ENCODE assay signal across 33 mouse cellular contexts in the genomic region with DNA sequence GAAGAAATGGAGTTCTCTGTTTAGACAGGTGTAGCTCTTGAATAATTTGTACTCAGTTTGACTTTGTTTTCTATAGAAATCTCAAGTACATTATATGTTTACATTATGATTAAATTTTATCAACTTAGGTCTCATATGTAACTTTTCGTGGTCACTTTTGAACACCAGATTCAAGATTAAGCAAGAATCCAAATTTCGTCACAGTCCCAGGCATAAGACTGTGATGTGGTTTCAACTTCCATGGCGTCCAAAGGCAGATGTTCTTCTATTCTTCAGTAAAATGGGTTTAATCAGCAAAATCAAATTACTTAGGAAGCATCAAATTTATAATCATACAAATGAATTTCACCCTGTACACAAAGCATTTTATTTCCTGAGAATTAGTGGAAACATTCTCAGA.
"Had no signal": no experiment of that assay in that cellular context is flagged by ENCODE, and none has a peak within 500 bp of the region (broad histone marks: within the 10 kb centered on the region; RNA-seq: fewer than 3 reads in every experiment).

No protein-coding gene starts in this region.

- H3K4me2 ChIP-seq: limb, embryonic 12.5 days; limb, embryonic 13.5 days; limb, embryonic 15.5 days; liver, embryonic 11.5 days; liver, embryonic 12.5 days; liver, embryonic 13.5 days; liver, embryonic 15.5 days; lung, embryonic 14.5 days; lung, embryonic 15.5 days; midbrain, embryonic 11.5 days; midbrain, embryonic 12.5 days; midbrain, embryonic 13.5 days; midbrain, embryonic 15.5 days; neural tube, embryonic 12.5 days; neural tube, embryonic 13.5 days had no signal

- H3K4me3 ChIP-seq: limb, embryonic 10.5 days; limb, embryonic 12.5 days; limb, embryonic 13.5 days; limb, embryonic 15.5 days; liver, embryonic 12.5 days; liver, embryonic 13.5 days; liver, embryonic 15.5 days; lung, embryonic 15.5 days; megakaryocyte, embryonic 14.5 days; midbrain, embryonic 10.5 days; midbrain, embryonic 12.5 days; midbrain, embryonic 13.5 days; midbrain, embryonic 15.5 days; myocyte; neural tube, embryonic 12.5 days; neural tube, embryonic 13.5 days had no signal

- H3K9me3 ChIP-seq: limb, embryonic 10.5 days; limb, embryonic 12.5 days; limb, embryonic 13.5 days; limb, embryonic 15.5 days; liver, embryonic 12.5 days; liver, embryonic 13.5 days; liver, embryonic 15.5 days; lung, embryonic 15.5 days; megakaryocyte, embryonic 14.5 days; midbrain, embryonic 10.5 days; midbrain, embryonic 12.5 days; midbrain, embryonic 13.5 days; midbrain, embryonic 15.5 days; neural tube, embryonic 12.5 days; neural tube, embryonic 13.5 days had no signal

- ATAC-seq: liver, embryonic 12.5 days; liver, postnatal 0 days; lung, postnatal 0 days; midbrain, embryonic 13.5 days; midbrain, embryonic 15.5 days; midbrain, embryonic 16.5 days had no signal

- H3K27ac ChIP-seq: limb, embryonic 10.5 days; limb, embryonic 12.5 days; limb, embryonic 13.5 days; limb, embryonic 15.5 days; liver, embryonic 12.5 days; liver, embryonic 13.5 days; liver, embryonic 14.5 days; liver, embryonic 15.5 days; lung, embryonic 15.5 days; macrophage; midbrain, embryonic 10.5 days; midbrain, embryonic 12.5 days; midbrain, embryonic 13.5 days; midbrain, embryonic 15.5 days; neural tube, embryonic 12.5 days; neural tube, embryonic 13.5 days had no signal

- H3K36me3 ChIP-seq: limb, embryonic 10.5 days; limb, embryonic 12.5 days; limb, embryonic 13.5 days; limb, embryonic 15.5 days; liver, embryonic 12.5 days; liver, embryonic 13.5 days; liver, embryonic 15.5 days; lung, embryonic 15.5 days; midbrain, embryonic 10.5 days; midbrain, embryonic 12.5 days; midbrain, embryonic 13.5 days; midbrain, embryonic 15.5 days; neural tube, embryonic 12.5 days; neural tube, embryonic 13.5 days had no signal

- H3K27me3 ChIP-seq: limb, embryonic 12.5 days; limb, embryonic 13.5 days; limb, embryonic 15.5 days; liver, embryonic 12.5 days; liver, embryonic 13.5 days; liver, embryonic 15.5 days; lung, embryonic 15.5 days; megakaryocyte, embryonic 14.5 days; midbrain, embryonic 12.5 days; midbrain, embryonic 13.5 days; midbrain, embryonic 15.5 days; neural tube, embryonic 12.5 days; neural tube, embryonic 13.5 days had no signal

- H3K4me1 ChIP-seq: lung, embryonic 15.5 days; neural tube, embryonic 12.5 days; neural tube, embryonic 13.5 days had no signal

- DNase-seq: left cerebral cortex, postnatal 4 days; liver; liver, embryonic 13.5 days; liver, postnatal 0 days; lung, adult 18-20 months; lung, adult 2 months; lung, embryonic 14.5 days; lung, postnatal 10 days; lung, postnatal 14 days; lung, postnatal 36 days; lung, postnatal 4 days; midbrain, embryonic 14.5 days had no signal

- H3K9ac ChIP-seq: limb, embryonic 12.5 days; limb, embryonic 13.5 days; limb, embryonic 15.5 days; liver, embryonic 12.5 days; liver, embryonic 13.5 days; liver, embryonic 14.5 days; liver, embryonic 15.5 days; liver, postnatal 0 days; lung, embryonic 14.5 days; lung, embryonic 15.5 days; midbrain, embryonic 12.5 days; midbrain, embryonic 13.5 days; midbrain, embryonic 15.5 days; neural tube, embryonic 12.5 days; neural tube, embryonic 13.5 days had no signal
